Mouse (Mus musculus): ENCODE results near the gene Lst1.

DNA sequence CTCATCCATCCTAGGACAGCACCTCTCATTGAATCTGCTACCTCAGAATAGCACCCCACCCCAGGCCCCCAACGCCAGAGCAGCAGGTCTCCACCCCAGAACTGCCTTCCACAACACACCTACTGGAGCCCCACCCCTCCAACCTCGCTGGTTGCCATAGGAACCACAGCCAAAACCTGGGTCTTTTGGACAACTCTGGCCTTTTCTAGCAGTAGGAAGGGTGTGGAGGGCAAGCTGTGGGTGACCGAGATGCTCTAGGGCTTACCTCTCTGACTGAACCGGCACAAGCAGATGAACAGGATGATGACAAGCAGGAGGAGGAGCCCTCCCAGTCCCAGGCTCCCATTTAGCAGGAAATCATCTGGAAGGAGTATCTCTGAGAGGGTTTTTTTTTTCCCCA lies 1.6 kb downstream of the Lst1 start:
- TF ChIP-seq POLR2A (IDR thresholded peaks at IDR 0.05; ENCODE audit: low read depth, low read length) = no peak
- no peak for TF ChIP-seq CTCF (conservative IDR thresholded peaks at IDR 0.05; ENCODE audit: insufficient read depth, insufficient read length, low read depth, low read length)

All from kidney, adult 2 months (tissue).